Mouse (Mus musculus) mesoderm, embryonic 11.5 days (tissue): ENCODE measurements around the gene Psg29.

ENCODE experiments used
- DNase-seq: peaks from one replicate; pipeline ENCODE4 v3.0.0-alpha.2; 2012; ENCODE audit warnings: low read depth, low spot score

Gene Psg29

GRCm38 (mm10) chr7:17203177-17203576 lies at the start of gene Psg29:
Psg29 (plus strand) TSS chr7:17203477.
- no peak for DNase-seq

GRCm38 (mm10) chr7:17155634-17156033 lies 47.6 kb upstream of the Psg29 start:
- peak; percentile 11 for DNase-seq

- no peak for DNase-seq
Measured at GRCm38 (mm10) chr7:17156885-17157677, 46.2 kb upstream of the Psg29 start.

GRCm38 (mm10) chr7:17159011-17159410 lies 44.3 kb upstream of the Psg29 start:
- DNase-seq = no peak

- DNase-seq = no peak
Measured at GRCm38 (mm10) chr7:17171827-17172226, 31.4 kb upstream of the Psg29 start.

- DNase-seq = no peak
Measured at GRCm38 (mm10) chr7:17205530-17206184, 2.4 kb downstream of the Psg29 start.
